Mouse (Mus musculus): ENCODE data around the gene Zfhx3.
A peak's percentile ranks its signal among the peaks of the same experiment; 100 is the strongest.

The Zfhx3 gene

DNA sequence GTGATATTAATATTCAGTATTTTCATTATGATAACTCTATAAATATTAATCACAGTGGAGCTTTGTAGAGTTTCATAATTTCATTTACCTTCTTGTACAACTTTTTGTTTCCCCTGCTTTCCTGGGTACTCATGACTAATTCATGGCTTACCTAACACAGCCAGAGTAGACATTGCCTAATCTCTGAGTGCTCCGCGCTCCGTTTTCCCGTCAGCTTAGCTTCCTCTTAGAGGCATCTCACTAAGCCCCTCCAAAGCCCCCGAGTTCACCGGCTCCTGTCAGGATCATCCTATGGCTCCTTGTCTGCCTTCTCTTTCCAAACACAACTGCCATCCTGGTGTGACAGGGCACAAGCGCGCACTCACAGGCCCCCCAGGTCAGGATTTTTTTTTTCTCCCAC, 916.6 kb downstream of the Zfhx3 start:
- no peak for DNase-seq (ENCODE audit: low spot score in 2 of 2)

DNA sequence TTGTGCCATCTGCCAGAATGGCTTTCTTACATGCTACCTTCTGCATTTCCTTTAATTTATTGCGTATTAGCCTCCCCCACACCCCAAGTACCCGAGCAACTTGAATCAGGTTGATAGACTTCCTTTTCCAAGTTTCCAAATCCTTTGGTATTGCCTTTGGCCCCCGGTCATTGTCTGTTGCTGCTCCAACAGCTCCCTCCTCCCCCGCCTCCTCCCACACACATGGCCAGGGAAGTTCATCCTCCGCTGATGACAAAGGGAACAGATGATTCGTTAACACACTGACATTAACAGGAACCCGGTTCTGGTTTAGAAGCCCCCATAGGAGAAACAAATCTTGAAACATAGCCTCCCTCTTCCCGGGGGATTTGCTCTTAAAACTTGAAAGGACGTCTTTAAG, 917.5 kb downstream of the Zfhx3 start:
- no peak for DNase-seq (ENCODE audit: low spot score in 2 of 2)

DNA sequence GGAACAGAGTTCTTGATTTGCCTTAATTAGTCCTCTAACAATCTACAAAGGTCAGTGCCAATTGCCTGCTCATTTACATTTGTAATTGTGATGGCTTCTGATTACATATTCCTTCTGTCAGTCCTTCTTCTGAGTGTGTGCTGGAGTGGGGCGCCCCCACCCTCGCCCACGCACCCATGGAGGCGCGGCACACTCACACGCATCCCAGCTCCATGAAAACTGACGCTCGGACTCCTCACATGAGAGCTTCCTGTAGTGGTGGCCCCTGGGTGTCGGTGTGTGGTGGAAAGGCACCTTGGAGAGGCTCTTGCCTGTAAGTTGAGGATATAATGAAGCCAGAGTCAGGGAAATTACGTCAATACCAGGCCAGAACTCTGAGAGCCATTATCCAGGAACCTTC, 921.0 kb downstream of the Zfhx3 start:
- no peak for DNase-seq (ENCODE audit: low spot score in 2 of 2)

DNA sequence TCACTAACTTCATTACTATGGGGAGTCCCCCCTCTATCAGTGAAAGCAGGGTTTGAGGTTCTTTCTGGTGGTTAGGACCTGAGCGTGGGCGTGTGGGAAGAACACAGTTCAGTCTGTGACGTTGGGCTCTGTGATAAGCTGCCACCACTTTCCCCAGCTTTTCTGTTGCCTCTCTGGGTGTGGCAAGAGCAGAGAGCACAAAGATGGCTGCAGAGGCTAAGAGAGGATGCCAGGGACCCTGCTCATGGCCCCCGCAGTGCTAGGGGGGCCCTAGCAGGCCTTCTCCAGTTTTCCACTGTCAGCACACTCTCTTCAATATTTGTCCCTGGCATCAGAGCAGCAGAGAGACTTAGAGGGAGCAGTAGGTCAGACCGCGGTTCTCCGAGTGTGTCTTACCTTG, 924.0 kb downstream of the Zfhx3 start:
- no peak for DNase-seq (ENCODE audit: low spot score in 2 of 2)

DNA sequence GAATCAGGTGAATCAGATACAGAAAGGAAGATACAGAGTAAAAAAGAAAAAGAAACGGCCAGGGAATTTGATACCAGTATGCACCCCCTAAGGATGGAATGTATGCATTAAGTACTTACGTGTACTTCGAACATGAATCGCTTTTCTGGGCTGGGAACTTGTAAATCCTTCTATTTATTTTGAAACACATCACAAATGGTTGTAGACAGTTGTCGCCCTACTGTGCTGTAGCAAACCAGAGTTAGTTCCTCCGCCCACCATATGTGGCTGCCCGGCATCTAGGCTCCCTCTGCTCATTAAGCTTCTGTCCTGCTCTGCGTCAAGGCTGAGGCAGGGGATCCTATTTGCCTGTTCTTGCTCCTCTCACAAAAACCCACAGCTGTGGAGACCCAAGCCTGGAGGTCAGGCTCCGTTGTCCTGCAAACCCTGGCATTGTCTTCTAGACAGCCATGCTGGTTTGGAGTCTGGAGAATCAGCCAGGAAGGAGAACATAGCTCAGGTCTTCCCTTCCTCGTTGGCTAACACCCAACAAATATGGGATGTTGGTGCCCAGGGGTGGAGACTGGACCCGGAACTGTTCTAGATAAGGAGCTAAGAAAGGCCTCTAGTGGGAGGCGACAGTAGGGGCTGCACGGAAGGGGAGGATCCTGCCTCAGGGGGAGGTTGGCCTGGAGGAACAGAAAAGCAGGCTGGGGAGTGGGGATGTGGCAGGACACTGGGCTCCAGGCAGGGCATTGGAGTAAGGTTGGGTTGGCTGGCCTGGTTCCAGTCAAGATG, 925.2 kb downstream of the Zfhx3 start:
- DNase-seq (ENCODE audit: low spot score in 2 of 2) = no peak

DNA sequence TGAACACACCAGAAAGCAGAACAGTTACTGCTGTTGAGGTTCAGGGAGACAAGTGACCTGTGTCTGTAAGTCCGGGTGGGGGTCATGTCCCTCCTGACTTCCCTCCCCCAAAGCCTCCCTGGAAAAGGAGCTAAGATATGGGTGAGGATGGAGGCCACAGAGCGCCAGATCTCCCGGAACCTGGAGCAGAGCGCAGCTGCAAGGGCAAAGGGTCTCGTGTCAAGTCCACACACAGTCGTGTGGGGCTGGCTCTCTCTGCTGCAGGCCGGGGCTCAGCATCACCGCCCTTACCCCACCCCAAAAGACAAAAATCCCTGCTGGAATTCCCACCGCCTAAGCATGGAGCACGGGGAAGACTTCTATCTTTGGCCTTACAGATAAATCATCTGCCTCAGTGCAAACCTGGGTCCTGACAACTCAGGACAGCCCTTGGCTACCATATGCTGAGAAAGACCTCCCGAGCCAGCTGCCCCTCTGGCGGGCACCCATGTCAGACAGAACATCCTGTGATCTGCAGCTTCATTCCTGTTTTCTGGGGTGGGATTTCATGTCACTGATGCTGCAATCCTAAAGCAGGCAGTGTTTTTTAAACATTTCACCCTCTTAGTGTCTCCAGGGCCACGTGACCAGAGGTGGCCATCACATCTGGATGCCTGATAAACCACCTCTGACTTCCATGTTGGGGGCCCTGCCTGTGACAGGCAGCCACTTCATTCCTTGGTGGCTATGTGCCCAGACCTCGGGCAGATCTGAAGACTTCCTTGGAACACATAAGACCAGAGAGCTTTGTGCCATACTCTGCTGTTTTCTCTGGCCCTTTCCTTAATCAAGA, 926.0 kb downstream of the Zfhx3 start:
- DNase-seq (ENCODE audit: low spot score in 2 of 2) = no peak

DNA sequence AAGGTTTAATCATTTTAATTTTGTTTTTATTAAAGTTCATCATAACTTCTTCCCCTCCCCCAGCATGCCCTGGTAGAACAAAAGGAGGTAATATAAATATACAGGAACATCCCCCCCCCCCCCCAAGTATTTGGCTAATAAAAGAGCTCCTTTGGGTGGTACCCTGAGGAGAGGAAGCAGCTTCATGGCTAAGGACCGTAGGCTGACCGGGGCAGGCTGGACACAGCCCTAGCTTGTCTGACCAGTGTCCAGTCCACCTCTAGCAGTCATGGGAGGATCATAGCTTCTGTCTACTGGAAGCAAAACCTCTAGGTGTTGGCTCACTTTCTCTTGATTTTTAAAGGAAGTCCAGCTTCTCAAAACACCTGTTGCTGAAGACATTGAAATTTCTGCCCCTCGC, 927.0 kb downstream of the Zfhx3 start:
- DNase-seq (ENCODE audit: low spot score in 2 of 2) = no peak

DNA sequence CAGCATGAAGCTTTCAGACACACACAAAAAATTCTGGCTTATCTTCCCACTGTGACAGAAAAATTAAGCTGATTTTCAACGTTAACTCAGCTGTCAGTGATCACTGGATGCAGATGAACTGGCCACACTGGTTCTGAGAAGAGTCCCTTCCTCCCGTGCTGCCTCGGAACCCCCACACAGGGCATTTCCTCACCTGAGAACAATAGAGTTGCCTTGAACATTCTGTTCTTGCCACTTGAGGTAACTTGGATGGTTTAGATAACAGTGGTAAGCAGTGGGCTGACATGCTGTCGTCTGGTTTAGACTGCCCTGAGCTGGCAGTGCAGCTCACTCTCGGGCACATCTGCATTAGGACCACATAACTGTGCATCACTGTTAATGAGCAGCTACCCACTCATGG, 927.5 kb downstream of the Zfhx3 start:
- no peak for DNase-seq (ENCODE audit: low spot score in 2 of 2)

DNA sequence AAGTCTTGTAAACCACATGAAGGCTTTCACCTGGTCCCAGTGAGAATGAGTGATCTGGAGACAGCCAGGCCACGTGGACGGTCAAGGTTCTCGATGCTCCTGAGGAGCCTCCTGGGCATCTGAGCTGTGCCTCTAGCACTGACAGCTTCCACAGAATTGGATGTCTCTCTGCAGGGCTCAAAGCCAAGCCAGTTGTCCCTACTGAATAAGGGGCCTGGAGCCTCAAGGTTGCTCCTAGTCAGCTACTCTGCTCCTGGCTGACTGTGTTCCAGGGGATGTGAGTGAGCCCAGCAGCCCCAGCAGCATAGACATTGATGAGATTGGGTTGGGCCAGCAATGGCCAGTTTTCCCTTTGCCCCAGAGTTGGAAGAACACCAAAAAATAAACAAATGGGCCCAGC, 927.9 kb downstream of the Zfhx3 start:
- DNase-seq (ENCODE audit: low spot score in 2 of 2) = no peak

DNA sequence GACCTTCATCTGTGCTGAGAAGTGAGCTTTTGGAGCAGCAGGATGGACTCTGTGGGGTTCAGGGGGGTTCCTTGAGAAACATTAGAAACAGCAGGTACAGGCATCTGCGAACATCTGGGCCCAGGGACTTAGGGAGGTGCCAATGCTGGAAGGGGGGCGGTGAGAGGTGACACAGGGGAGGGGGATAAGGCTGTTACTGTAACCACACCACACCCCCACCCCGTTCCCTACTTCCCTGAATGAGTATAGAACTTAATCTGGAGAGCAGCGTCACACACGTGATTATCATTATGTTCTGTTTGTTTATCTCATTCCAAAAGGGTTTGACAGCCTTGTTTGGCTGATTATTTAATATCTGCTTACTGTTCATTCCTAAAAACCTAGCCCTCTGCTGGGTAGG, 933.3 kb downstream of the Zfhx3 start:
- DNase-seq (ENCODE audit: low spot score in 2 of 2) = no peak

DNA sequence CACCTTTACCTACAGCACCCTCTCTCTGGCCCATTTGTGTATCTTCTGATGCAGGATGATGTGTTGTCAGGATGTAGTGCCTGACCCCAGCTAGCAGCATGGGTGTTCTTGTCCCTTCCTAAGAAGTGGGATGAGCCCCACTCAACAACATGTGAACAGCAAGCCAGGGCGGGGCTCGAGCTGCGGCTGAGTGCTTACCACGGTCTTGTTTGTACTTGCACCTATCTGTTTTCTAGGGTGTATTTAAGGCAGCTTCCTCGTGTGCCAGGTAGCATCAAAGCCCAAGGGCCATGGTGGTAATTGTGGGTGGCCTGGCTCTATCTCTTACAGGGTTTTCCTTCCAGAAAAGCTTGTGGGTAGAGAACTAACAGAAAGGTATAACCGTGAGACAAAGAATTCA, 937.7 kb downstream of the Zfhx3 start:
- no peak for DNase-seq (ENCODE audit: low spot score in 2 of 2)

DNA sequence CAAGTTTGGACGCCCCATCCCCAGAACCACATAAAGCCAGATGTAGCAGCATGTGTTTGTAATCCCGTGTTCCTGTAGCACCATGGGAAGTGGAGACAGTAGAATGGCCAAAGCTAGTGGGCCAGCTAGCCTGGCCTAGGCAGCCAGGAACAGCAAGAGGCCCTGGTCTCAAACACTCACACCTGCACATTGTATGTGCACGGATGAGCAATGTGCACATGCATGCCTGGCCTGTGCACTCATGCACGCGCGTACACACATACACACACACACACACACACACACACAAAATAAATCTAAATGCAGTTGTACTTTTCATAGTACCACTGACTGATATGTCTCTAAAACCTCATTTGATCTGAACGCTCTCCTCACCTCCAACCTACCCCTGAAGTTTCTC, 938.9 kb downstream of the Zfhx3 start:
- DNase-seq (ENCODE audit: low spot score in 2 of 2) = no peak

DNA sequence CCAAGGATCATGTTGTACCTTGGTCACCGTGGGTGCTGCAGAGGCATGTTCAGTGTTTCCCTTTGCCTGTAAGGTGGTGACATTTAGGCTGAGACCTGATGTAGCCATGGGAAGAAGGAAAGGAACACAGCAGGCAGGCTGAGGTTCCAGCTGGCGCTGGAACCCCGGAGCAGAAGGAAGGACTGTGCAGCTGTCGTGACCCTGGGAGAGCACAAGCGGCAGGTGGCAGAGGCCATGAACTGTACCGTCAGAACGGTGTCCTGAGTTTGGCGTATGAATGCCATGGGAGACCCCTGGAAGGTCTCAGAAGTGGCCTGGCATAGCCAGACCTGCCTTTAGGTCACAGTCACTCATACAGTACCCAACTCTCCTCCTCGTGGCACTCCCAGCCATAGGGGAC, 939.6 kb downstream of the Zfhx3 start:
- DNase-seq (ENCODE audit: low spot score in 2 of 2) = no peak

DNA sequence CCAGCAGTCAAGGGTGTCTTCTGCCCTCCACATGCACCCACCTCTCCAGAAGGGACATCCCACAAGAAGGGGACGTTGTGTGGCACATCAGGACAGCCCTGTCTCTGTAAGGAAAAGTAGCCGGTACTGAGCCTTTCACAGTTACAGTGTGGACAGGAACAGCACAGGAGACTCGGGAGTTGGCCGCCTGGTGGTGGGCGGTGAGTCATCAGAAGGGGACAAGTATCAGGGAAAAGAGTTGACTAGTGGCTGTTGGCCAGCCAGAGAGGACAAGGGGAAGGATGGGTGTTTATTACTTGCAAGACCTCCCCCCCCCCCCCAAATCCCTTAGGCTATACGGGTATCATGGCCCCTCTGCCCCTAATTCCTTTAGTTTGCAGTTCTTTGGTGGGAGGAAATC, 940.9 kb downstream of the Zfhx3 start:
- DNase-seq (ENCODE audit: low spot score in 2 of 2) = no peak

DNA sequence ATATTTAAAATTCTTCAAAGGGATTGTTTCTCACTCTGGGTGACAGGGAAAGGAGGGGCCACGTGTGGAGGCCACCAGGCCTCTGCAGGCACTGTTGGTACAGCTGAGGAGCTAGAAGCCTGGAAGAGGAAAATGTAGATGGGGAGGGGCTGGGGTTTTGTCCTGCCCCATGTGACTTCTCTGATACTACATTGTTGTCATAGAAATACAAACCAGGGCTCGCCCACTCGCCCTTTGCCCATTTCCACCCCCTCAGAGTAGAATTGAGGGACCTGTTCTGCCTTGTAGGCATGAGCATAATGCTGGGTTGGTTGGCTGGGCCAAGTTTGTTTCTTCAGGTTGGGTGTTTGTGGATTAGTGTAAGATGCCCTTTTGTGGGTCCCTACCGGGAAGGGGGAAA, 942.5 kb downstream of the Zfhx3 start:
- DNase-seq (ENCODE audit: low spot score in 2 of 2) = no peak

DNA sequence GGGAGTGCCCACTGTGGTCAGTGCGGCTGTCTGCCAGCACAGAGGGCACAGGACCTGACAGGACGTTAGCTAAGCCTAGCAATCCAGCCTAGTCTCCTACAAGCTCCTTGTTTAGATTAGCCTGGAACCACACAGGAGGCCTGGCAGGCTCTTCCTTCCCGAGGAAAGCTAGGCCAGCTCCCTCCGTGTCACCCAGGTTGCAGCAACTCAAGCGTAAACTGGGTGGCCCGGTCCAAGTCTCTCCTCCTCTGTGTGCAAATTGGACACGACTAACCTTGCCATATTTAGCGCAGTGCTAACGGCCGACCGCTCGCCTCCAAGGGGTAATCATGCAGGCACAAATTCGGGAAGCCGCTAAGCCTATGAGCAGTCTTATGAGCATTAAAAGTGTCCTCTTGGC, 943.0 kb downstream of the Zfhx3 start:
- DNase-seq (ENCODE audit: low spot score in 2 of 2) = no peak

DNA sequence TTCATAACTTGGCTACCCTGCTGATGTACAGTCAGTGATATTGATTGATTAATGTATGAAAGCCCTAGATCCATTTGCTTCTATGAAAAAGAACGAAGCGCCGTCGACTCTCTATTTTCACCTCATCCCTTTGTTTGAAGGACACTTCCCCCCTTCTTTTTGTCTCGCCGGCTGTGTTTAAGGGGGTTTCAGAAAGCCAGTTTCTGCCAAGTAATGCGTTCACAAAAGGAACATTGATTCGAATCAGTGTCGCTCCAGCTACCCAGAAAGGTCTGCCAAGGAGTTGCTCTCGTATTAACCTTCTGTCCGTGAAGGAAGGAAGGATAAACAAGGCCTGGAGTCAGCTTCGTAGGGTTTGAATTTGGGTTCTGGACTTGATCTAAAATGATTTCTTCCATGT, 943.4 kb downstream of the Zfhx3 start:
- DNase-seq (ENCODE audit: low spot score in 2 of 2) = no peak

DNA sequence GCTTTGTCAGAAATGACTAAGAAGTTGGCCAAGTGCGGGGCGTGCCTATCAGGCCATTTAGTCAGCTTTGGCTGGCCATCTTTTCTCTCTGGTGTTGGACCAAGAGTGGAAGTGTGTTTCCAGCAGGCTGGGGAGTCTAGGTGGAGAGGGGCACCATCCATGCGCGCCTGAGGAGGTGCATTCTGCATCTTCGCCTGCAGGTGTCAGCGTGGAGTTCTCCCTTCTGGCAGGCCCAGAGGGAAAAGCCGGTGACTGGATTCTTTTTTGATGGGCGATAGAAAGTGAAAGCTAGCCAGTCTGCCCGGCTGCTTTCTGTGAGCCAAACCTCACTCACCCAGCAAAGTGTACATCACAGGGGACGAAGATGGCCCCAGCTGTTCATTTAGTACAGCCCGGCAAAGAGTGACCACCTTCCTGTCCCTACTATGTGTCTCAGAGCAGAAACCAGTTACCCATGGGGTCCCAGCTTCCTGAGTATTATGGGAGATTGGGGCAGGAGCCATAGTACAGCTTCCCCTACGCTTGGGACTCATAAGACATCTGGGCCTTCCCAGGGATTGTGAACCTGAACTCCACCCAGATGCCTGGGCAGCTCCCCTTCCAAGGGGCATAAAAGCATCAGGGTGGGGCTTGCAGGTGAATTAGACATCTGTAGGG, 944.3 kb downstream of the Zfhx3 start:
- DNase-seq (ENCODE audit: low spot score in 2 of 2) = peak; percentile 74 to 86

DNA sequence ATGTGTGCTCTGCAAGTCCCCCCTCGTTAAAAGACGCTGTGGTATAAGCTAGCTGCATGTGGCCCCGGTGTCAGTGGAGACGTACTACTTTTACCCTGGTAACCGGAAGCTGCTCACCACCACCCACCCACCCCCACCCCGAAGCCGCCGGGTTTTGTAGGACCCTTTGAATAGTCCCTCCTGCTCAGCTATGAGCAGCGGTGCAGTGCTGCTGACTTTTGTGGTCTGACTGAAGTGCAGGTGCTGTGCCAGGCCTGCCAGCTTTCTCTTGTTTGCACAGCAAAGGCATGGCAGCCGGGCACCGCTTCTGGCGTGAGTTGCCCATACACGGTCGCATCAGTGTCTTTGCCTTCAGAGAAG, 944.8 kb downstream of the Zfhx3 start:
- DNase-seq (ENCODE audit: low spot score in 2 of 2) = no peak

DNA sequence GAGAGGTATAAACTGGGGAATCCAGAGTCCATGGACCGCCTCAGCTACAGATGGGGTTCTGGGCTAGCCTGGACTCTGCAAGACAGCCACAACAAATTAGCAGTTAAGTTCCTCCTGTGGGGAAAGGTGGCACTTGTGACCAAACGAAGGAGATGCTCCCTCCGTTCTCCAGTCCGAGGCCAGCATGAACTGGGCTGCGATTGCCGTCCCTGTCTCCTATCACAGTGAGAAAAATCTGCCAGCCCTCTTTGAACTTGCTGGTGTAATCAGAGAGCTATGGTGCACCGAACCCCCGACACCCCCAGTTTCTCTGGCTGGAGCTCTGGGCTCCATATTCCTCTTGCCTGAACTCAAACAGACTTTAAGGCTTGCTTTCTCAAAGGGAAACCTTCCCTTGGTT, 945.4 kb downstream of the Zfhx3 start:
- DNase-seq (ENCODE audit: low spot score in 2 of 2) = no peak

DNA sequence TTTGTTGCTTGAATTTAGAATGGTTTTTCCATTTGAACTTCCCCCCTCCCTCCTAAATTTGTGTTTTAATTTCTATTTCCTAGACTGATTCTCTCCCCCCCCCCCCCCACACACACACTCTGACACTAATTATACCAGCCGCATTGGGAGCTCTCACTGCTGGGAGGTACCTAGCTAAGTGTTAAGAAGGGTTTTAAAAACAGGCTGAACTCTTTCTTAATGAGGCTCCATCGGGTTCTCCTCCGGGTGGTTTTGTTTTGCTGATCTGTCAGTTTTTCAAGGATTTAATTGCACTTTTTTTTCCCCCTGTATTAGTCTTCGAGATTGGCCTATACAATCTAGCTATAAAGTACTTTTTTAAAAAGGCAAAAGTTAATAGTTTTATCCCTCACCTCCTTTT, 946.5 kb downstream of the Zfhx3 start:
- DNase-seq (ENCODE audit: low spot score in 2 of 2) = no peak

DNA sequence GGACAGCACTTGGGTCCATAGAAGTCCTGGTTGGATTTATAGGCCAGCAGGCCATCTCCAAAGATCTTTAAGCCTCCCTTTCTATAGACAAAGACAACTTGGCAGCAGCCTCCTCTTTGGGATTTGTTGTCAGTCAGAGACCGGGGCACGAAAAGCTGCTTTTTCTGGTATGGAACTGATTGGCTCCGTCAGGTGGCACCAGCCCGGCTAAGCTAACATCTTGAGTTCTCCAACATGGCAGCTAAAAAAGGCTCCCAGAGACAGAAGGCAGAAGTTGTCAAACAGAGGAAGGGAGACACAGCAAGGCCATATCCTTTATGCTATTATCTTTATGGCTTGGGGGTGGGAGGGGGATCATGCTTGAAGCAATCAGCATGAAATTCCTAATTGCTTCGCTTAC, 947.0 kb downstream of the Zfhx3 start:
- no peak for DNase-seq (ENCODE audit: low spot score in 2 of 2)

DNA sequence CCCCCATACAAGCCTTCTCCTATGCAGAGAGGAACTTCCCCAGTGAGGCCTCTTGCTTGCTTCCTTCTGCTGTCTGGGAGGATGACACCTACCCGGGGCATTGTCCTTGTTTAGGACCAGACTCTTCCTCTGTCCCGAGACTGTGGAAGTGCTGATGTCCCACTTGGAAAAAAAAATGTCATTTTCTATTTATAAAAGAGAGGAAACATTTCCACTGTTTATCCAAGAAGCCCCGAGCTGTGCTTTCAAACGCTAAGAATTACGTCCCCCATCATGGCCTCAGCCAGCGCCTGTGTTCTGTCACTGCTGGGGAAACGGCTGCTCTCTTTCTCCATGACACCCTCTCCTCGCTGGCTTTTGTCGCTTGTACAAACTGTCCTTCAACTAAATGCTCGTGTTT, 951.8 kb downstream of the Zfhx3 start:
- no peak for DNase-seq (ENCODE audit: low spot score in 2 of 2)

Data from spleen, postnatal 4 days (tissue).